Mouse (Mus musculus) ES-E14 (cell line): ENCODE data around the gene Prex1. TPM values are rescaled to one million over a fixed set of nuclear protein-coding genes. Genes with fewer than 3 reads are reported as not detected.

Experiments used
- DNase-seq: peaks from one replicate; pipeline ENCODE4 v3.0.0-alpha.2; 2013; ENCODE audit warnings: low read depth, low spot score
- H3K27ac ChIP-seq: 2 replicates; pipeline ENCODE4 v1.5.1; 2012; ENCODE audit warnings: low read depth, mild to moderate bottlenecking, low read length, moderate library complexity, mixed read lengths; ENCODE audit not compliant: poor library complexity, insufficient read depth, severe bottlenecking
- H3K36me3 ChIP-seq: 2 replicates; pipeline ENCODE4 v1.6.1; 2012; ENCODE audit warnings: mild to moderate bottlenecking, low read length, moderate library complexity, mixed read lengths; ENCODE audit not compliant: control insufficient read depth, poor library complexity, insufficient read depth, severe bottlenecking
- H3K4me1 ChIP-seq, 2 experiments: fragments of 150-350 bp in 1 of 2; sonication (generic) in 1 of 2; 2 replicates each; pipeline ENCODE4 v1.6.1; 2012; ENCODE audit warnings: low read length in 2 of 2, mild to moderate bottlenecking in 1 of 2, mixed read lengths in 1 of 2; ENCODE audit not compliant: control insufficient read depth in 2 of 2, insufficient read depth in 2 of 2, poor library complexity in 1 of 2
- H3K4me3 ChIP-seq, 2 experiments: fragments of 150-350 bp in 1 of 2; sonication (generic) in 1 of 2; 2 replicates each; pipeline ENCODE4 v1.5.1; 2012; ENCODE audit warnings: low read length in 2 of 2, low read depth in 1 of 2, mild to moderate bottlenecking in 1 of 2, mixed read lengths in 1 of 2; ENCODE audit not compliant: insufficient read depth in 1 of 2, poor library complexity in 1 of 2, severe bottlenecking in 1 of 2
- H3K9ac ChIP-seq: 2 replicates; pipeline ENCODE4 v1.6.1; 2012; ENCODE audit warnings: low read depth, mild to moderate bottlenecking, low read length, mixed read lengths; ENCODE audit not compliant: poor library complexity, insufficient read depth, severe bottlenecking
- H3K9me3 ChIP-seq: fragments of 150-350 bp; sonication (generic); 2 replicates; pipeline ENCODE4 v1.6.1; 2012; ENCODE audit warnings: low read depth, mild to moderate bottlenecking, low read length; ENCODE audit not compliant: control insufficient read depth, insufficient read depth
- CHD2 ChIP-seq: IDR thresholded peaks from 2 replicates; pipeline ENCODE4 v1.6.1; 2014; ENCODE audit warnings: mild to moderate bottlenecking, low read depth, low read length, inconsistent platforms
- HCFC1 ChIP-seq: IDR thresholded peaks from 2 replicates; pipeline ENCODE4 v1.6.1; 2012; ENCODE audit warnings: low read length, inconsistent platforms, borderline replicate concordance; ENCODE audit not compliant: insufficient read depth
- MAFK ChIP-seq: IDR thresholded peaks from 2 replicates; pipeline ENCODE4 v1.6.1; 2014; ENCODE audit warnings: mild to moderate bottlenecking, low read depth, low read length, inconsistent platforms; ENCODE audit not compliant: insufficient read depth
- ZC3H11A ChIP-seq: IDR thresholded peaks from 2 replicates; pipeline ENCODE4 v1.6.1; 2012; ENCODE audit warnings: low read depth, mild to moderate bottlenecking, inconsistent platforms, low read length, borderline replicate concordance
- ZNF384 ChIP-seq: IDR thresholded peaks from 2 replicates; pipeline ENCODE4 v1.6.1; 2012; ENCODE audit warnings: low read depth, low read length, inconsistent platforms
- in situ Hi-C, 2 experiments: fragments of 600-800 bp; cut with MboI; formaldehyde crosslinking; loops; one replicate each; pipeline ENCODE4 v1.15.1; 2025; ENCODE audit warnings: low sequenced_read_pairs in 2 of 2, inconsistent platforms in 1 of 2; ENCODE audit not compliant: unreplicated experiment in 2 of 2
- total RNA-seq: library from RNA; depleted of rRNA; stranded (reverse); fragments of 300-350 nt; gene quantifications from 2 replicates; pipeline ENCODE4 v1.2.3, GENCODE M21; 2012

The Prex1 gene
- total RNA-seq, 1 experiment: 1.5 TPM

DNA sequence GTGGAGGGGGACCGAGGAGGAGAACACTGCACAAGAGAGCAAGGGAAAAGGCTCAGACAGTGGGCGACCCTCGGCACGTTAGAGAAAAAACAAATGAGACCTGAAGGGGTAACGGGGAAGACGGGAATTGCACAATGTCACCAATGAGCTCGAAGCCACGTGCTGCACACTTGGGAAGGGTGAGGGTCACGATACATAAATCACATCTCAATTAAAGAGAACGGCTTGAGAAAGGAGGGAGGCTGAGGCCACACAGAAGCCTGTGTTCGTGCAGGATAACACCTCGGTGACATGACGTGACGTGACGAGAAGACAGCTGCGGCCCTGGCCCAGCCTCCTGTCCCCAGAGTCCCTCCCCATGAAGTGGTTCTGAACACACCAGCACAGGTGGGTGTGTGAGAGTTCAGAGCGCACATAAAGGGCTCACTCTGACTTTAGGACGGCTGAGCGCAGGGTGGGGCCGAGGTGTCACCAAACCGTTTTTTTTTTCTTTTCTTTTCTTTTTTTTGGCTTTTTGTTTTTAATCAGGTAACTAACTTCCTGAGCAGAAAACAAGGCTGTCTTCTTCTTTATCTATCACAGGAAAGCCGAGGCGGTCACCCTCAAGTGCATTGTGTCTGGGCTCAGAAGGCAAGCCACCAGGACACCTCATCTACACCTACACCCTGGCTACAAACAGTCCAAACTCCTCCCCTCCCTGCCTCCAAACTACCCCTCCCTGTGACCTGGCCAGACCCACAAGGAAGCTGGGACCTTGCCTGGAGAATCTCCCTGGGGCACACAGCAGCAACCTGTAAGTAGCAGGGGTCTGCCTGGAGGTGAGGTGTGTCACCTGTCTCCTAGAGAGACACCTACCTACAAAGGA, 12.2 kb downstream of the Prex1 start:
- TF ChIP-seq ZNF384 (no peak), MAFK (no peak), ZC3H11A (no peak), HCFC1 (no peak), CHD2 (no peak)
- no peaks in the 10 kb centered on the region for H3K9me3 ChIP-seq
- no peak for DNase-seq
- in situ Hi-C loops: no loop called here
- peaks cover 2% of the 10 kb centered on the region; the same call in 1 of the 2 replicates for H3K36me3 ChIP-seq
- no peak overlapping the region for H3K4me3 ChIP-seq
- H3K4me1 ChIP-seq: peaks cover 0 to 7% of the 10 kb centered on the region in 2 experiments; a peak in 1 of 4 replicates
- H3K9ac ChIP-seq: no peak overlapping the region
- no peak overlapping the region for H3K27ac ChIP-seq

GRCm38 (mm10) chr2:166700732-166701131, 12.9 kb downstream of the Prex1 start:
- no peaks in the 10 kb centered on the region for H3K9me3 ChIP-seq
- H3K4me3 ChIP-seq: no peak overlapping the region
- DNase-seq: no peak
- no peak for TF ChIP-seq ZNF384
- no peak for TF ChIP-seq HCFC1
- peaks cover 0 to 7% of the 10 kb centered on the region in 2 experiments; a peak in 1 of 4 replicates for H3K4me1 ChIP-seq
- in situ Hi-C loops: no loop called here
- no peak overlapping the region for H3K9ac ChIP-seq
- peaks cover 2% of the 10 kb centered on the region; the same call in 1 of the 2 replicates for H3K36me3 ChIP-seq
- H3K27ac ChIP-seq: no peak overlapping the region

GRCm38 (mm10) chr2:166700116-166700515, 13.5 kb downstream of the Prex1 start:
- no peak for TF ChIP-seq HCFC1
- no peak for TF ChIP-seq CHD2
- no peak for TF ChIP-seq MAFK
- TF ChIP-seq ZNF384: no peak
- TF ChIP-seq ZC3H11A: no peak
- H3K4me1 ChIP-seq: peaks cover 0 to 7% of the 10 kb centered on the region in 2 experiments; a peak in 1 of 4 replicates
- H3K36me3 ChIP-seq: peaks cover 2% of the 10 kb centered on the region; the same call in 1 of the 2 replicates
- no peak overlapping the region for H3K9ac ChIP-seq
- DNase-seq: peak; percentile 52
- H3K27ac ChIP-seq: no peak overlapping the region
- in situ Hi-C loops: no loop called here
- H3K4me3 ChIP-seq: no peak overlapping the region
- no peaks in the 10 kb centered on the region for H3K9me3 ChIP-seq

- no peak overlapping the region for H3K9ac ChIP-seq
- H3K9me3 ChIP-seq: no peaks in the 10 kb centered on the region
- no peaks in the 10 kb centered on the region for H3K36me3 ChIP-seq
- no peak overlapping the region for H3K4me3 ChIP-seq
- H3K4me1 ChIP-seq: peaks cover 0 to 11% of the 10 kb centered on the region in 2 experiments; a peak in 1 of 4 replicates
- no peak for DNase-seq
- no peak overlapping the region for H3K27ac ChIP-seq
- in situ Hi-C loops: no loop called here
- TF ChIP-seq CHD2 (no peak), ZNF384 (no peak), ZC3H11A (no peak), MAFK (no peak), HCFC1 (no peak)
These were observed 14.1 kb downstream of the Prex1 start for GRCm38 (mm10) chr2:166699552-166699951.
